Mouse (Mus musculus): ENCODE measurements around the gene Fam207a.

DNA sequence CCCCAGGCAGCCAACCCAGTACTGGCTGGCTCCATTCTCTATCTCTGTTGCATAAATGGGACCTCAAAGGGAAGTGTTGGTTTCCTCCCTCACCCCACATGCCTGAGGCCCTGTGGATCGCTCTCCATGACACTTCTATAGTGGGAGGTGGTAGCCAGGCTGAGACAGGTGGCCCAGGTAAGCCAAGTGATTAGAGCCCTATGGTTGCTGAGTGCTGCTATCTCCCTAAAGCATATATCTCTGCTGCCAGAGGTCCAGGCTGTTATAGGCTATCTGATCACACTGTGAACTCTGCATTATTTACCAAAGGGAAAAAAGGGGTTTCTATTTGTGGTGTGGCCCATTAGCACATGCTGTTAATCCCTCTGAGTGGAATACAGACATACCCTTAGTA lies 16.4 kb upstream of the Fam207a start:
- TF ChIP-seq CTCF (IDR thresholded peaks at IDR 0.05) (no peak), POLR2A (IDR thresholded peaks at IDR 0.05; ENCODE audit: insufficient read depth, low read depth, low read length) (no peak), EP300 (IDR thresholded peaks at IDR 0.05; ENCODE audit: insufficient read depth, low read depth, low read length) (no peak)

All from heart, adult 2 months (tissue).